Mouse (Mus musculus) urinary bladder, postnatal 0 days (tissue): ENCODE measurements around the gene Katna1. TPM values are rescaled to one million over a fixed set of nuclear protein-coding genes. Genes with fewer than 3 reads are reported as not detected.

Source experiments
- polyA plus RNA-seq: library from polyadenylated mRNA; unstranded; fragments of >200 nt; fragmentation: Nextera tagmentation; extraction: Ambion mirVana; gene quantifications from 2 replicates; pipeline ENCODE4 v1.2.1, GENCODE M21; 2015

The Katna1 gene
- 24.6 and 27.1 TPM in 2 replicates for polyA plus RNA-seq

GRCm38 (mm10) chr10:7725751-7726500 is at the start of gene Katna1:
Katna1 (plus strand) TSS chr10:7726000.

DNA sequence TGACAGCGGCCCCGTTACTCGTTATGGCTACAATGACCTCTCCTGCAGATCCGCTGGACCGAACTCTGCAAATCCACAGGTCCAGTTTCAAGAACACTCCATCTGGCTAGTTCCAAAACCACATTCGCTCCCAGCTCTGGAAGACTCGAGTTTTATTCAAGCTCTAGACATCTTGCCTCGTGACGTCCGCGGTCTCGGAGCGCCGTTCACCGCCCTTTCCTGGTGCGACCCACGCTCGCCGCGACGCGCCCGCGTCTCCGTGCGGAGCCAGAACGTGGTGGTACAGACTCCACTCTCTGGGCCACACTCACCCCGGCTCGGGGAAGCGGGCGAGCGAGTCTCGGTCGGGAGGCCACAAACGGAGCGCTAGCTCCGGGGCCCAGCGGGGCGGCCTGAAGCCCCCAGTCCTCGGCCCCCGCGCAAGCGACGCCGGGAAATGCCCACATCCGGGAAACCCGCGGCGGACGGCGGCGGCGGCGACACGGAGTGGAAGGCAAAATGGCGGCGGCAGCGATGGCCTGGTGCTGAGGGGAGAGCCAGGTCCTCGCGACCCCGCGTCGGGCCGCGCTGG is 45.0 kb upstream of the Katna1 start, which contains the start of the genes Pcmt1 and Lats1:
TSS of gene Pcmt1 (minus strand) at position 406 of the 571 bp plus-strand sequence.
TSS of gene Lats1 (plus strand) at position 484 of the 571 bp plus-strand sequence.

DNA sequence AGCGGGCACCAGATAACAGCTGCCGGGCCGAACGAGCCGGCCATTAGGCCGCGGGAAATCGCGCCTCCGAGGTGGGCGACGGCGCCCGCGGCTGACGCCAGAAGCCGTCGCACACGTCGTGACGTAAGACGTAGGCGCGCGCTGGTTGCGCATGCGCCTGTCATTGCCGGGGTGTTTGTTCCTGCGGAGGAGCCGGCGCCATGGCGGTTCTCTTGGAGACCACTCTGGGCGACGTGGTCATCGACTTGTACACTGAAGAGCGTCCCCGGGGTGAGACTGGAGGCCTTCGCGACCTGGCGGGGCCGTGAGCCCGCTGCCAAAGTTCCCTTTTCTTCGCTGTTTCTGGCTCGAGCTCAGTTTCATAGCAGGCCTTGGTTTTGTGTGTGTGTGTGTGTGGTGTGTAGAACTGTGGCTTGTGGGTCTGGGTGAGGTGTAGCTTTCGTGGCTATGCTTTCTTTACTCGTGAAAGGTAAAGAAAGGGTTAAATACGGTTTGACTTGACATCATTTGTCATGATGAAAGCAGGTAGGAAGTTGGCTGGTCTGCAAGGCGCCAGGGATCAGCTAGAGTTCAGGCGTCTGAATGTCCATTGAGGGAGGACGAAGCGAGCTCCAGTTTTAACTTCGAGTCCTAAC is 67.1 kb downstream of the Katna1 start, which contains the start of the genes Ginm1 and Ppil4:
TSS of gene Ginm1 (minus strand) at position 74 of the 635 bp plus-strand sequence.
TSS of gene Ppil4 (plus strand) at position 141 of the 635 bp plus-strand sequence.

Other genes starting within 250 kb of the Katna1 start
- gene Lrp11, start 136.2 kb upstream of the Katna1 start, polyA plus RNA-seq: 0.93 and 1.2 TPM in 2 replicates
- 17.7 and 17.8 TPM in 2 replicates for gene Nup43, start 58.5 kb upstream of the Katna1 start, polyA plus RNA-seq
- 79.5 and 87.7 TPM in 2 replicates for gene Pcmt1, start 44.9 kb upstream of the Katna1 start, polyA plus RNA-seq
- gene Lats1, start 44.8 kb upstream of the Katna1 start, polyA plus RNA-seq: 4.1 and 5.1 TPM in 2 replicates
- gene Ginm1, start 66.8 kb downstream of the Katna1 start, polyA plus RNA-seq: 92.9 and 97.5 TPM in 2 replicates
- gene Ppil4, start 66.9 kb downstream of the Katna1 start, polyA plus RNA-seq: 22.1 and 23.9 TPM in 2 replicates
- 0.07 and 0.15 TPM in 2 replicates for gene Zc3h12d, start 106.5 kb downstream of the Katna1 start, polyA plus RNA-seq
- 12.2 and 14.8 TPM in 2 replicates for gene Tab2, start 230.2 kb downstream of the Katna1 start, polyA plus RNA-seq